Mouse (Mus musculus) lung, embryonic 14.5 days (tissue): ENCODE measurements around the gene Tmem143. TPM values are rescaled to one million over a fixed set of nuclear protein-coding genes. Genes with fewer than 3 reads are reported as not detected.

Source experiments
- ATAC-seq: fragments of 200-750 bp; cut with Nextera tagmentation; 2 replicates; pipeline ENCODE4 v1.8.0; 2017; ENCODE audit warnings: mild to moderate bottlenecking, moderate TSS enrichment, moderate library complexity; ENCODE audit not compliant: insufficient read depth
- DNase-seq: peaks from one replicate; pipeline ENCODE4 v3.0.0-alpha.2; 2015
- H3K27ac ChIP-seq: fragments of 300-500 bp; sonication (generic); 2 replicates; pipeline ENCODE4 v1.5.1; 2014; ENCODE audit warnings: low read depth, mild to moderate bottlenecking, moderate library complexity
- H3K27me3 ChIP-seq: fragments of 300-500 bp; sonication (generic); 2 replicates; pipeline ENCODE4 v1.6.1; 2014; ENCODE audit warnings: low read length, control low read depth; ENCODE audit not compliant: insufficient read depth
- H3K36me3 ChIP-seq: fragments of 300-500 bp; sonication (generic); 2 replicates; pipeline ENCODE4 v1.6.1; 2014; ENCODE audit warnings: control low read depth; ENCODE audit not compliant: insufficient read depth
- H3K4me1 ChIP-seq: fragments of 300-500 bp; sonication (generic); 2 replicates; pipeline ENCODE4 v1.6.1; 2014; ENCODE audit warnings: antibody characterized with exemption, control low read depth; ENCODE audit not compliant: insufficient read depth
- H3K4me2 ChIP-seq: fragments of 300-500 bp; sonication (generic); 2 replicates; pipeline ENCODE4 v1.6.1; 2014; ENCODE audit warnings: mild to moderate bottlenecking
- H3K4me3 ChIP-seq: fragments of 300-500 bp; sonication (generic); 2 replicates; pipeline ENCODE4 v1.5.1; 2014; ENCODE audit warnings: low read depth, low read length
- H3K9ac ChIP-seq: fragments of 300-500 bp; sonication (generic); 2 replicates; pipeline ENCODE4 v1.6.1; 2014
- H3K9me3 ChIP-seq: fragments of 300-500 bp; sonication (generic); 2 replicates; pipeline ENCODE4 v1.6.1; 2016; ENCODE audit warnings: low read depth, low read length, control low read depth
- CTCF ChIP-seq: IDR thresholded peaks from 2 replicates; pipeline ENCODE4 v1.5.1; 2016; ENCODE audit warnings: antibody characterized with exemption, low read depth
- WGBS: fragments of 180-500 bp; shearing (Covaris S2); extraction: QIAGEN DNeasy Blood & Tissue Kit; methylation state at CpG from one replicate; pipeline ENCODE4 v1.1.7; 2014; 5-methylcytosine and 5-hydroxymethylcytosine counted together
- polyA plus RNA-seq: library from polyadenylated mRNA; unstranded; fragments of >200 nt; fragmentation: Nextera tagmentation; extraction: Ambion mirVana; gene quantifications from 2 replicates; pipeline ENCODE4 v1.2.1, GENCODE M21; 2014

Tmem143 gene
- polyA plus RNA-seq, 1 experiment from 2014 or later: 3.5 TPM

GRCm38 (mm10) chr7:45917926-45918325 is 21.2 kb downstream of the Tmem143 start:
- 83% methylated on average over 15 of the region's 15 CpGs for WGBS

GRCm38 (mm10) chr7:45919083-45919671 is 22.4 kb downstream of the Tmem143 start:
- Histone ChIP-seq H3K27ac (no peak overlapping the region), H3K9ac (no peak overlapping the region), H3K36me3 (peaks cover 11% of the 10 kb centered on the region; the same call in 1 of the 2 replicates), H3K4me3 (peak overlapping the region; percentile 52; the same call in 1 of the 2 replicates), H3K4me1 (peaks cover 35% of the 10 kb centered on the region), H3K27me3 (no peaks in the 10 kb centered on the region), H3K9me3 (no peaks in the 10 kb centered on the region), H3K4me2 (peak overlapping the region; percentile 69)
- 69% methylated on average over 14 of the region's 14 CpGs for WGBS
- ATAC-seq (no peak), DNase-seq (no peak)
- TF ChIP-seq CTCF: peak; percentile 63

More at GRCm38 (mm10) chr7:45917926-45918325, 21.2 kb downstream of the Tmem143 start:
- H3K36me3 ChIP-seq: peaks cover 11% of the 10 kb centered on the region; the same call in 1 of the 2 replicates
- no peaks in the 10 kb centered on the region for H3K27me3 ChIP-seq
- H3K4me1 ChIP-seq: peaks cover 35% of the 10 kb centered on the region
- peak overlapping the region; percentile 60; the same call in 1 of the 2 replicates for H3K4me2 ChIP-seq
- no peak for DNase-seq
- no peak overlapping the region for H3K4me3 ChIP-seq
- H3K9me3 ChIP-seq: no peaks in the 10 kb centered on the region
- no peak for TF ChIP-seq CTCF
- no peak for ATAC-seq
- peak overlapping the region; percentile 92; the same call in 1 of the 2 replicates for H3K27ac ChIP-seq
- no peak overlapping the region; the same call in 1 of the 2 replicates for H3K9ac ChIP-seq

DNA sequence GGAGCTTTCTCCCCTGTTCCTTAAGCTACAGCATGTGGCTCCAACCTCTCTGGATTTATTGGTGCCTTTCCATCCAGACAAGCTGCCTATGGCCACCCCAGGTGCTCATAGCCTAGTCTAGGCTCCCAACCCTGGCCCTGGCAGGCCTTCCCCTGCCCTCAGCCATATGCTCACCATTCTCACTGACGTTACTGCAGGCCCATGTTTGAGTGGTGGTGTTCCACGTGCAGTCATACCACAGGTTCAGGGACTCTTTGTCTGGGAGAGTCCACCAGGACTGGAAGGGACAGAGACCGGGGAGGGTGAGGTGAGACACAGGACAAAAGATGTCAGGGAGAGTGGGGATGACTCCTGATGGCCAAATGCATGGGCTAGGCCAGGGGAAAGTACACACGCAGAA is 23.0 kb downstream of the Tmem143 start:
- peaks cover 35% of the 10 kb centered on the region for H3K4me1 ChIP-seq
- H3K9ac ChIP-seq: peak overlapping the region; percentile 3
- H3K27ac ChIP-seq: no peak overlapping the region
- ATAC-seq (no peak), DNase-seq (no peak)
- H3K4me3 ChIP-seq: peak overlapping the region; percentile 52
- WGBS: 62% methylated on average over 4 of the region's 4 CpGs
- peak overlapping the region; percentile 69 for H3K4me2 ChIP-seq
- no peaks in the 10 kb centered on the region for H3K27me3 ChIP-seq
- no peaks in the 10 kb centered on the region for H3K9me3 ChIP-seq
- H3K36me3 ChIP-seq: peaks cover 11% of the 10 kb centered on the region; the same call in 1 of the 2 replicates
- no peak for TF ChIP-seq CTCF

- Histone ChIP-seq H3K27ac (peak overlapping the region; percentile 87), H3K4me3 (peak overlapping the region; percentile 52), H3K9ac (peak overlapping the region; percentile 67), H3K4me2 (peak overlapping the region; percentile 69), H3K36me3 (peaks cover 11% of the 10 kb centered on the region; the same call in 1 of the 2 replicates), H3K9me3 (no peaks in the 10 kb centered on the region), H3K4me1 (peaks cover 35% of the 10 kb centered on the region), H3K27me3 (no peaks in the 10 kb centered on the region)
- ATAC-seq: no peak
- 16% methylated on average over 9 of the region's 9 CpGs for WGBS
- DNase-seq: peak; percentile 28
- no peak for TF ChIP-seq CTCF
These were observed 24.0 kb downstream of the Tmem143 start for GRCm38 (mm10) chr7:45920583-45921241.

- peak within 1 kb of the TSS; percentile 52 for H3K4me3 ChIP-seq
- H3K36me3 ChIP-seq: peaks cover 11% of the 10 kb centered on the region; the same call in 1 of the 2 replicates
- H3K9ac ChIP-seq: peak within 1 kb of the TSS; percentile 67
- DNase-seq (peak; percentile 78), ATAC-seq (no peak)
- H3K4me2 ChIP-seq: peak within 1 kb of the TSS; percentile 69
- 13% methylated on average over 9 of the region's 9 CpGs for WGBS
- peak within 1 kb of the TSS; percentile 95 for H3K27ac ChIP-seq
- no peak for TF ChIP-seq CTCF
- H3K9me3 ChIP-seq: no peaks in the 10 kb centered on the region
- H3K27me3 ChIP-seq: no peaks in the 10 kb centered on the region
- H3K4me1 ChIP-seq: peaks cover 32% of the 10 kb centered on the region
These were observed 24.5 kb downstream of the Tmem143 start, which contains the start of gene Emp3 for GRCm38 (mm10) chr7:45921242-45921621. Gene Emp3 (minus strand): TSS chr7:45921404.

GRCm38 (mm10) chr7:45921950-45922600 is 25.3 kb downstream of the Tmem143 start:
- H3K27me3 ChIP-seq: no peaks in the 10 kb centered on the region
- H3K9ac ChIP-seq: no peak overlapping the region
- peak overlapping the region; percentile 69 for H3K4me2 ChIP-seq
- 81% methylated on average over 12 of the region's 12 CpGs for WGBS
- ATAC-seq: no peak
- no peak for TF ChIP-seq CTCF
- peak overlapping the region; percentile 95 for H3K27ac ChIP-seq
- peak overlapping the region; percentile 41; the same call in 1 of the 2 replicates for H3K4me3 ChIP-seq
- DNase-seq: no peak
- H3K9me3 ChIP-seq: no peaks in the 10 kb centered on the region
- H3K4me1 ChIP-seq: peaks cover 25% of the 10 kb centered on the region
- H3K36me3 ChIP-seq: peaks cover 11% of the 10 kb centered on the region; the same call in 1 of the 2 replicates
